Mouse (Mus musculus): ENCODE measurements around the gene Klhl33. TPM values are rescaled to one million over a fixed set of nuclear protein-coding genes. Genes with fewer than 3 reads are reported as not detected.
"Not testable (repeated sequence)": the region's sequence is repeated elsewhere in the genome, so short reads cannot be mapped to it uniquely, and the experiment has no call there.

Klhl33 gene
- total RNA-seq, 2 experiments from 2014 or later, result not detected

DNA sequence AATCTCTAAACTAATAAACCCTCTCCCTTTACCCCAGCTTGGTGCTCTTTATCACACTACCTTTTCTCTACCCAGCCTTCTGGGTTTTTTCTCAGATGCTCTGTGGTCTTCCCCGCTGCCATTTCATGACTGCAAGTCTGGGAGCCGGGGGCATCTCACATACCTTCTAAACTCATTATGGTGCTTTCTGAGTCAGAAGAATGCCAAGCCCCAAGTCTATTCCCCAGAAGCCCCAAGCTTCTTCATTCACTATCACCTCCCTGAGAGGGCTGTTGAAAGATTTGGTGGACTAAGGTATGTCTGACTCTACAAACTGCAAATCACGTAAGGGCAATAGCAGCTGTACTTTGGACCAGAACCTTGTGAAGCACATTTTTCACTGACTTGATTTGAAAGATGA is 30.3 kb downstream of the Klhl33 start:
- ATAC-seq (replicated peaks; ENCODE audit: low FRiP score, low TSS enrichment, poor library complexity, severe bottlenecking), result no peak

DNA sequence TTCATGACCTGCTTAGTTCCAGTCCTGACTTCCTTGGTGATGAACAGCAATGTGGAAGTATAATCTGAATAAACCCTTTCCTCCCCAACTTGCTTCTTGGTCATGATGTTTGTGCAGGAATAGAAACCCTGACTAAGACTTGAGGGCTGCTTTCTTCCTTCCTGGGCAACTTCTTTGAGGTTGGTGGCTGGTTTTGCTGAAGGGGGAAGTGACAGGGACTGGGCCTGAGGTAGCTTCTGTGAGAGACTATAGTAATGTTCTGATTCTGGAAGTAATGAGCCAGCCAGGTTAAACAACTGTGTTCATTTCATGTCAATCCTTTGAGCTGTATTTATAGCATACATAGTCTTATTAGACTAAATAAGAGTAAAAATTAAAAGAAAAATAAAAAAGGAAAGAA is 32.3 kb downstream of the Klhl33 start:
- not testable (repeated sequence) for ATAC-seq (replicated peaks; ENCODE audit: low FRiP score, low TSS enrichment, poor library complexity, severe bottlenecking)

DNA sequence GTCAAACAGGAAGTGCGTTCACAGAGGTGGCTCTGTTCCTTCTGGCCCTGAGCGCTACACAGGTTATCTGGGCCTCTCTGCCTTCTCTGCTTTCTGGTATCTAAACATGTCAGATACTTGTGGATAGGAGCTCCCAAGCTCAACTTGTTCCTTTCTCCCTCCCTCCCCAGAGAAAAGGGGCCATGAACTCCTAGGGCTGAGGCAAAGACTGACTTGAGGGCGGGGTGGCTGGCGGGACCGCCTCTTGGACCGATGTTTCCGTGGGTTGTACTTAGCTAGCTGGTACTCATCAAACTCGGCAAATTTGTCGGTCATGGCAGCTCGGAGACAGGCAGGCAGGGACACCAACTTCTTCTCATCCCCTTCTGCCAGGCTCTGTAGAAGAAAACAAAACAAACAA is 34.7 kb downstream of the Klhl33 start:
- ATAC-seq (replicated peaks; ENCODE audit: low FRiP score, low TSS enrichment, poor library complexity, severe bottlenecking), result no peak

DNA sequence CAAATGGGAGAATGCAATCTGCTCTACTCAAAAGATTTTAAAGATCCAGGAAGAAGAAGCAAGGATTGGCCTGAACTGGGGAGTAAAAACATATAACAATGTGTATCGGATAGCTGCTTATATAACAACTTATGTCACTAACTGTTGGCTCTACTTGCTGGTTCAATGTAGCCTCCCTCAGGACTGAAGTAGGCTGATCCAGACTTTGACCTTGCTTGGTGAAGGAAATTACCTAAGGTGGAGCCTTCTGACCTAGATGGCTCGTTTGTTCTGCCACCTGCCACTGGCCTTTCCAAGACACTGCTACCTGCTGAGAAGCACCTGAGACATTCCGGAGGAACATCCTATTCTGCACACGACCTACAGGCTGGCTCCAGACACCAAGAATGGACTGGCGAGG is 41.5 kb downstream of the Klhl33 start:
- no peak for ATAC-seq (replicated peaks; ENCODE audit: low FRiP score, low TSS enrichment, poor library complexity, severe bottlenecking)

Other genes starting within 250 kb of the Klhl33 start
- gene Olfr747, start 204.3 kb downstream of the Klhl33 start, total RNA-seq (2014; fragmentation: Nextera tagmentation), result not detected in 2 replicates
- gene Olfr747, start 204.3 kb downstream of the Klhl33 start, total RNA-seq (2017), result not detected in 2 replicates
- gene Olfr748, start 190.1 kb downstream of the Klhl33 start, total RNA-seq (2014; fragmentation: Nextera tagmentation), result not detected in 2 replicates
- gene Olfr748, start 190.1 kb downstream of the Klhl33 start, total RNA-seq (2017), result not detected in 2 replicates
- not detected in 2 replicates for gene Olfr749, start 152.4 kb downstream of the Klhl33 start, total RNA-seq (2014; fragmentation: Nextera tagmentation)
- not detected in 2 replicates for gene Olfr749, start 152.4 kb downstream of the Klhl33 start, total RNA-seq (2017)
- gene Ttc5, start 112.0 kb downstream of the Klhl33 start, total RNA-seq (2014; fragmentation: Nextera tagmentation), result 25.4 and 29.8 TPM in 2 replicates
- gene Ttc5, start 112.0 kb downstream of the Klhl33 start, total RNA-seq (2017), result 25.4 and 36.3 TPM in 2 replicates
- gene Ccnb1ip1, start 89.8 kb downstream of the Klhl33 start, total RNA-seq (2014; fragmentation: Nextera tagmentation), result not detected in 2 replicates
- not detected in 2 replicates for gene Ccnb1ip1, start 89.8 kb downstream of the Klhl33 start, total RNA-seq (2017)
- 66.6 and 128 TPM in 2 replicates for gene Parp2, start 89.7 kb downstream of the Klhl33 start, total RNA-seq (2014; fragmentation: Nextera tagmentation)
- 89.0 and 128 TPM in 2 replicates for gene Parp2, start 89.7 kb downstream of the Klhl33 start, total RNA-seq (2017)
- gene Tep1, start 26.9 kb downstream of the Klhl33 start, total RNA-seq (2014; fragmentation: Nextera tagmentation), result 11.1 and 25.3 TPM in 2 replicates
- 2.7 and 9.1 TPM in 2 replicates for gene Tep1, start 26.9 kb downstream of the Klhl33 start, total RNA-seq (2017)
- 76.3 and 83.3 TPM in 2 replicates for gene Osgep, start 27.4 kb upstream of the Klhl33 start, total RNA-seq (2014; fragmentation: Nextera tagmentation)
- gene Osgep, start 27.4 kb upstream of the Klhl33 start, total RNA-seq (2017), result 80.5 and 105 TPM in 2 replicates
- 152 and 166 TPM in 2 replicates for gene Apex1, start 27.5 kb upstream of the Klhl33 start, total RNA-seq (2014; fragmentation: Nextera tagmentation)
- gene Apex1, start 27.5 kb upstream of the Klhl33 start, total RNA-seq (2017), result 202 and 220 TPM in 2 replicates
- gene Pip4p1, start 33.3 kb upstream of the Klhl33 start, total RNA-seq (2014; fragmentation: Nextera tagmentation), result 12.6 and 21.0 TPM in 2 replicates
- gene Pip4p1, start 33.3 kb upstream of the Klhl33 start, total RNA-seq (2017), result 10.9 and 12.6 TPM in 2 replicates
- gene Pnp, start 33.6 kb upstream of the Klhl33 start, total RNA-seq (2014; fragmentation: Nextera tagmentation), result 297 and 354 TPM in 2 replicates
- gene Pnp, start 33.6 kb upstream of the Klhl33 start, total RNA-seq (2017), result 162 and 277 TPM in 2 replicates
- gene Gm49342, start 47.0 kb upstream of the Klhl33 start, total RNA-seq (2014; fragmentation: Nextera tagmentation), result not detected in 2 replicates
- 194 and 233 TPM in 2 replicates for gene Gm49342, start 47.0 kb upstream of the Klhl33 start, total RNA-seq (2017)
- gene Pnp2, start 58.5 kb upstream of the Klhl33 start, total RNA-seq (2014; fragmentation: Nextera tagmentation), result 28.8 and 44.9 TPM in 2 replicates
- gene Pnp2, start 58.5 kb upstream of the Klhl33 start, total RNA-seq (2017), result 9.8 and 12.2 TPM in 2 replicates
- not detected in 2 replicates for gene Rnase10, start 110.2 kb upstream of the Klhl33 start, total RNA-seq (2014; fragmentation: Nextera tagmentation)
- not detected in 2 replicates for gene Rnase10, start 110.2 kb upstream of the Klhl33 start, total RNA-seq (2017)
- not detected in 2 replicates for gene Rnase9, start 144.4 kb upstream of the Klhl33 start, total RNA-seq (2014; fragmentation: Nextera tagmentation)
- not detected in 2 replicates for gene Rnase9, start 144.4 kb upstream of the Klhl33 start, total RNA-seq (2017)
- not detected in 2 replicates for gene Rnase11, start 152.7 kb upstream of the Klhl33 start, total RNA-seq (2014; fragmentation: Nextera tagmentation)
- gene Rnase11, start 152.7 kb upstream of the Klhl33 start, total RNA-seq (2017), result not detected in 2 replicates
- not detected in 2 replicates for gene Rnase12, start 160.2 kb upstream of the Klhl33 start, total RNA-seq (2014; fragmentation: Nextera tagmentation)
- gene Rnase12, start 160.2 kb upstream of the Klhl33 start, total RNA-seq (2017), result 0.99 and 5.2 TPM in 2 replicates
- gene Olfr750, start 176.9 kb upstream of the Klhl33 start, total RNA-seq (2014; fragmentation: Nextera tagmentation), result not detected in 2 replicates
- not detected in 2 replicates for gene Olfr750, start 176.9 kb upstream of the Klhl33 start, total RNA-seq (2017)
- not detected in 2 replicates for gene Rnase4, start 193.6 kb upstream of the Klhl33 start, total RNA-seq (2014; fragmentation: Nextera tagmentation)
- gene Rnase4, start 193.6 kb upstream of the Klhl33 start, total RNA-seq (2017), result 0.76 TPM in 1 of 2 replicates, not detected in the other
- not detected in 2 replicates for gene Ang, start 193.6 kb upstream of the Klhl33 start, total RNA-seq (2014; fragmentation: Nextera tagmentation)
- not detected in 2 replicates for gene Ang, start 193.6 kb upstream of the Klhl33 start, total RNA-seq (2017)
- not detected in 2 replicates for gene Eddm3b, start 216.9 kb upstream of the Klhl33 start, total RNA-seq (2014; fragmentation: Nextera tagmentation)
- gene Eddm3b, start 216.9 kb upstream of the Klhl33 start, total RNA-seq (2017), result not detected in 2 replicates
- gene Rnase6, start 226.4 kb upstream of the Klhl33 start, total RNA-seq (2014; fragmentation: Nextera tagmentation), result 2.8 and 14.6 TPM in 2 replicates
- 14.8 and 44.0 TPM in 2 replicates for gene Rnase6, start 226.4 kb upstream of the Klhl33 start, total RNA-seq (2017)
- gene Rnase1, start 249.3 kb upstream of the Klhl33 start, total RNA-seq (2014; fragmentation: Nextera tagmentation), result not detected in 2 replicates
- gene Rnase1, start 249.3 kb upstream of the Klhl33 start, total RNA-seq (2017), result not detected in 2 replicates